Mouse (Mus musculus): ENCODE measurements at regions not wholly inside any gene's neighbourhood (a gene's known extent, or its start where the extent isn't known, plus 50 kb on each side); places are given as distances from the start of the nearest gene placed in this dataset.

DNA sequence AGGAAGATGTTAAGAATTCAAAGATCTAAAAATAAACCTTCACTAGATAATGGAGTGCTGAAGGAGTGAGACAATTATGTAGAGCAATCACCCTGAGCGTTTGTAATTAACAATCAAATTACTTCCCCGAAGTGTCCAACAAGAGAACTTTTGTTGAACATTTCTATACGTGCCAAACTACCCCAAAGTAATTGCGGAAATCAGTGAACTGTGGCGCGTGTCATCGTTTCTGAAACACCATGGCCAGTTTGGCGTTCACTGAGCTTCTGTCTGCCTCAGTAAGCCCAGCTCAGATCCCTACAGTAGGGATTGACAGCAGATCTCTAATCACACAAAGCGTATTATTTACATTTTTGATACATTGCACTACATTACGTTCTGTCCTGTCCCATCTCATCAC is 244.6 kb downstream of the Fign start:
- WGBS (ENCODE audit: insufficient replicate concordance) = 77% methylated on average over 10 of the region's 10 CpGs
- Histone ChIP-seq H3K27me3 (no peaks in the 10 kb centered on the region), H3K27ac (no peak overlapping the region), H3K9me3 (replicated peaks) (no peaks in the 10 kb centered on the region), H3K9ac (no peak overlapping the region), H3K4me3 (replicated peaks) (no peak overlapping the region), H3K4me2 (no peak overlapping the region), H3K4me1 (replicated peaks) (no peaks in the 10 kb centered on the region), H3K36me3 (no peaks in the 10 kb centered on the region)
- ATAC-seq (ENCODE audit: low read depth) (no peak), DNase-seq (no peak)

DNA sequence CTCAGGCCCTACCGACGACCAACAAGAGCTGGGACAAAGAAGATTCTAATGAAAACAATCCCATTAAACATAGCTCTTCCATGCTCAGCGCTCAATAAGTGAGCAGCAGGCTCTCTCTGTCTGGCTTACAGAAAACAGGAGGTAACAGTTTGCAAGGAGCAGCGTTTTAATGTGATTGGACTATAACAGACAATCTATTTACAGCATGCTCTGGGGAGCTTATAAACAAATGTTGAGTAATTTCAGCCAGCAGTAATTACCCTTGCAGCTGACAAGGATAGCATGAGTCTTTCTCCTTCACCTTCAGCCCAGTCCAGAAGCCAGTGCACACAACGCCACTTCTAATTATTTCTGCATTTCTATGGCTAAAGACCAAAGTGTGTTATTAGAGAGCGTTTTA is 245.6 kb downstream of the Fign start:
- no peak for ATAC-seq (ENCODE audit: low read depth)
- Histone ChIP-seq H3K27me3 (no peaks in the 10 kb centered on the region), H3K4me3 (replicated peaks) (no peak overlapping the region), H3K27ac (no peak overlapping the region), H3K9ac (no peak overlapping the region), H3K4me1 (replicated peaks) (no peaks in the 10 kb centered on the region), H3K4me2 (no peak overlapping the region), H3K36me3 (no peaks in the 10 kb centered on the region), H3K9me3 (replicated peaks) (no peaks in the 10 kb centered on the region)
- DNase-seq = no peak
- WGBS (ENCODE audit: insufficient replicate concordance) = 65% methylated on average over 6 of the region's 6 CpGs

- Histone ChIP-seq H3K27me3 (no peaks in the 10 kb centered on the region), H3K4me2 (no peak overlapping the region), H3K4me1 (replicated peaks) (no peaks in the 10 kb centered on the region), H3K4me3 (replicated peaks) (no peak overlapping the region), H3K27ac (no peak overlapping the region), H3K36me3 (no peaks in the 10 kb centered on the region), H3K9me3 (replicated peaks) (no peaks in the 10 kb centered on the region), H3K9ac (no peak overlapping the region)
- WGBS (ENCODE audit: insufficient replicate concordance) = 75% methylated on average over 5 of the region's 5 CpGs
- ATAC-seq (ENCODE audit: low read depth) = no peak
- no peak for DNase-seq
Measured at GRCm38 (mm10) chr2:63850033-63850432, 247.8 kb downstream of the Fign start.

- no peak for ATAC-seq (ENCODE audit: low read depth)
- H3K36me3 ChIP-seq = no peaks in the 10 kb centered on the region
- H3K4me2 ChIP-seq = no peak overlapping the region
- no peaks in the 10 kb centered on the region for H3K9me3 ChIP-seq (replicated peaks)
- H3K4me1 ChIP-seq (replicated peaks) = no peaks in the 10 kb centered on the region
- 69% methylated on average over 6 of the region's 6 CpGs for WGBS (ENCODE audit: insufficient replicate concordance)
- no peak overlapping the region for H3K9ac ChIP-seq
- no peak for DNase-seq
- H3K27me3 ChIP-seq = no peaks in the 10 kb centered on the region
- no peak overlapping the region for H3K27ac ChIP-seq
- no peak overlapping the region for H3K4me3 ChIP-seq (replicated peaks)
Measured at GRCm38 (mm10) chr2:63849486-63849885, 248.4 kb downstream of the Fign start.

DNA sequence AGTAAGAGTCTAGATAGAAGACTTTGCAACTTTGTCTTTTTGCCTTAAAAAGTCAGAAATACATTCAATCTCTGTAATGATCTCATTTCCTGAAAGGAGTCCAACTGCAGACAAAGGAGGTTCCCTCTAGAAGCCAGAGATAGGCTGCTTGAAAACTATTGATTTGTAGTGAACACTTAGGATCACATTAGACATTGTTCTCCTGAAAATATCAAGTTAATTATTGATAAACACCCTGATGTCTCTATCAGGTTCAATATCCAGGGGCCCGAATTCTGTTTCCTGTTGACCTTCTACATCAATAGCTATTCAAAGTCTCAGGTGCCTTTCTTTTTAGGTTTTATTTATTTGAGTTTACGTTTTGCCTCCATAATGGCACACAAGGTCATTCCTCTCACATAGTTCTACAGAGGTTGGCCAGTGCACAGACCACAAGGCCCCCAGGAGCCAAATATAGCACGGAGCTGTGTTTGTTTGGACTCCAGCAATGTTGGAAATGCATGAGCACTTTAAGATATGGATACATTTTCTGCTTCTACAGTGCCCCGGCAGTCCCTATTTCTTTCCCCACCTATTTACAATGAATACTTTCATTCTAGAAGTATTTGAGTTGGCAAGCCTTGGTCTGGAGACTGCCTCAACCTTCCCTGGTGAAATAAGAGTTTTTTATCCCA is 265.7 kb downstream of the Fign start:
- Histone ChIP-seq H3K9me3 (replicated peaks) (no peaks in the 10 kb centered on the region), H3K4me2 (no peak overlapping the region), H3K36me3 (no peaks in the 10 kb centered on the region), H3K27ac (no peak overlapping the region), H3K9ac (no peak overlapping the region), H3K27me3 (no peaks in the 10 kb centered on the region), H3K4me3 (replicated peaks) (no peak overlapping the region), H3K4me1 (replicated peaks) (no peaks in the 10 kb centered on the region)
- no peak for DNase-seq
- 53% methylated on average over 4 of the region's 4 CpGs for WGBS (ENCODE audit: insufficient replicate concordance)
- ATAC-seq (ENCODE audit: low read depth) = no peak

GRCm38 (mm10) chr2:63830431-63830830 is 267.4 kb downstream of the Fign start:
- no peak for ATAC-seq (ENCODE audit: low read depth)
- Histone ChIP-seq H3K4me1 (replicated peaks) (no peaks in the 10 kb centered on the region), H3K27ac (no peak overlapping the region), H3K9me3 (replicated peaks) (no peaks in the 10 kb centered on the region), H3K4me3 (replicated peaks) (no peak overlapping the region), H3K36me3 (no peaks in the 10 kb centered on the region), H3K9ac (no peak overlapping the region), H3K4me2 (no peak overlapping the region), H3K27me3 (no peaks in the 10 kb centered on the region)
- WGBS (ENCODE audit: insufficient replicate concordance) = 65% methylated on average over 5 of the region's 5 CpGs
- no peak for DNase-seq

- WGBS (ENCODE audit: insufficient replicate concordance) = 51% methylated on average over 3 of the region's 3 CpGs
- no peak overlapping the region for H3K9ac ChIP-seq
- DNase-seq = no peak
Measured at GRCm38 (mm10) chr2:63828633-63829032, 269.2 kb downstream of the Fign start.

GRCm38 (mm10) chr2:63819440-63819839 is 278.4 kb downstream of the Fign start:
- no peak for ATAC-seq (ENCODE audit: low read depth)
- H3K4me3 ChIP-seq (replicated peaks) = no peak overlapping the region
- 36% methylated on average over 8 of the region's 8 CpGs for WGBS (ENCODE audit: insufficient replicate concordance)

More at GRCm38 (mm10) chr2:63828633-63829032, 269.2 kb downstream of the Fign start:
- H3K4me2 ChIP-seq = no peak overlapping the region
- no peak for ATAC-seq (ENCODE audit: low read depth)
- H3K4me3 ChIP-seq (replicated peaks) = no peak overlapping the region
- no peaks in the 10 kb centered on the region for H3K36me3 ChIP-seq
- H3K4me1 ChIP-seq (replicated peaks) = no peaks in the 10 kb centered on the region
- no peaks in the 10 kb centered on the region for H3K27me3 ChIP-seq
- H3K9me3 ChIP-seq (replicated peaks) = no peaks in the 10 kb centered on the region
- no peak overlapping the region for H3K27ac ChIP-seq

More at GRCm38 (mm10) chr2:63819440-63819839, 278.4 kb downstream of the Fign start:
- Histone ChIP-seq H3K9me3 (replicated peaks) (no peaks in the 10 kb centered on the region), H3K27ac (no peak overlapping the region), H3K4me2 (no peak overlapping the region), H3K9ac (no peak overlapping the region), H3K27me3 (no peaks in the 10 kb centered on the region), H3K36me3 (no peaks in the 10 kb centered on the region), H3K4me1 (replicated peaks) (no peaks in the 10 kb centered on the region)
- no peak for DNase-seq

All from liver, embryonic 13.5 days (tissue).